Mouse (Mus musculus) Patski (cell line): ENCODE measurements around the gene Acsl5. TPM values are rescaled to one million over a fixed set of nuclear protein-coding genes. Genes with fewer than 3 reads are reported as not detected.

Experiments used
- ATAC-seq: fragments of 100-300 bp; one replicate; pipeline ENCODE4 v1.8.0; 2021
- CTCF ChIA-PET: fragments of 350-600 bp; sonication (Branson Sonifier 250); formaldehyde crosslinking; loops from one replicate; lab custom pipeline; 2022; ENCODE audit warnings: inconsistent platforms; lab: Charles Lee
- POLR2A ChIA-PET: fragments of 350-600 bp; sonication (Branson Sonifier 250); formaldehyde crosslinking; loops from one replicate; lab custom pipeline; 2022; ENCODE audit warnings: antibody characterized with exemption, inconsistent platforms; lab: Charles Lee
- DNase-seq: peaks from one replicate; pipeline ENCODE4 v3.0.0-alpha.2; 2011; ENCODE audit warnings: low read depth, low spot score
- H3K27me3 ChIP-seq: fragments of 371-371 bp; one replicate; pipeline ENCODE4 v1.5.1; 2021
- CTCF ChIP-seq: fragments of 100-300 bp; IDR thresholded peaks from one replicate; pipeline ENCODE4 v1.5.1; 2021
- in situ Hi-C: fragments of 300-500 bp; cut with MboI; formaldehyde crosslinking; loops from 3 replicates; pipeline ENCODE4 v1.11.1; 2018; ENCODE audit warnings: low pct_unique_long_range_greater_than_20kb, mixed read lengths
- polyA plus RNA-seq: library from polyadenylated mRNA; unstranded; gene quantifications from one replicate; pipeline ENCODE4 v1.2.3, GENCODE M21; 2021

Gene Acsl5
- polyA plus RNA-seq, 1 experiment from 2014 or later, result 143 TPM

- ChIA-PET POLR2A (interaction anchor here (0.6 to 0.7 kb wide), 2 partner anchors 16 to 250 kb away, joined by 5 to 10 read pairs; no protein-coding TSS in a partner anchor), CTCF (interaction anchor here (1.2 kb wide), 1 partner anchor 95 kb away, joined by 3 read pairs; no protein-coding TSS in a partner anchor)
- in situ Hi-C loops, result loop anchor here (10.0 to 25.0 kb wide), 2 partner anchors 219 to 1276 kb away; partner anchors contain the start of gene Adra2a
- TF ChIP-seq CTCF, result no peak
- DNase-seq (no peak), ATAC-seq (no peak)
- no peaks in the 10 kb centered on the region for H3K27me3 ChIP-seq
These were observed 61.9 kb downstream of the Acsl5 start for GRCm38 (mm10) chr19:55313649-55314048.

DNA sequence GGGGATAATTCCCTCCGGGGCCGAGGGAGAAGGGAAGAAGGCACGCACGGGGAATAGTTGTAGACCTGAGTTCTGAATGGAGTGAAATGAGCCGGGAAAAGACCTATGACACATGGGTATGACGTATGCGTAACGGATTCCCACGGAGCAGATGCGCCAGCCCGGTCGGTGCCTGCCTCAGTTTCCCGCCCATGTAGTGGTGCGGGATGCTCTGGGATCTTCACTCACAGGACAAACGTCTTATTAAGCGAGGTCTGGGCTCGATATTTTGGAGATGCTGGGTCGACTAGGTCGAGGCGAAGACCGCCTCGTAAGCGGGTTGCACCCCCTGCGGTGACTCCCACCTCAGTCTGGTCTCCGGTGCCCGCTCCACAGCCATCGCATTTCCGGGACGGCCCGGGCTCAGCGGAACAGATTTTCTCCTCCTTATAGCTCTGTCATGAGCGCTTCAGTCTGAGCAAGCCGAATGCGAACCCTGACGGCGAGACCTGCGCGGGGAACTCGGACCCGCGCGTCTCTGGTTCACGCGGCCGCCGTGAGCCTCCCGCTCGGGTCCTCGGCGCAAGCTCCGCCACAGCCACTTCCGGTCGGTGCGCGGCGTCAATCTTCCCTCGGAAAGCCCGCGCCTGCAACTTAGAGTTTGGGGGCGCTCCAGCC lies 63.8 kb downstream of the Acsl5 start, which contains the start of gene Zdhhc6:
Gene Zdhhc6 (minus strand): TSS at position 581 of the 657 bp plus-strand sequence.
- TF ChIP-seq CTCF, result no peak

DNA sequence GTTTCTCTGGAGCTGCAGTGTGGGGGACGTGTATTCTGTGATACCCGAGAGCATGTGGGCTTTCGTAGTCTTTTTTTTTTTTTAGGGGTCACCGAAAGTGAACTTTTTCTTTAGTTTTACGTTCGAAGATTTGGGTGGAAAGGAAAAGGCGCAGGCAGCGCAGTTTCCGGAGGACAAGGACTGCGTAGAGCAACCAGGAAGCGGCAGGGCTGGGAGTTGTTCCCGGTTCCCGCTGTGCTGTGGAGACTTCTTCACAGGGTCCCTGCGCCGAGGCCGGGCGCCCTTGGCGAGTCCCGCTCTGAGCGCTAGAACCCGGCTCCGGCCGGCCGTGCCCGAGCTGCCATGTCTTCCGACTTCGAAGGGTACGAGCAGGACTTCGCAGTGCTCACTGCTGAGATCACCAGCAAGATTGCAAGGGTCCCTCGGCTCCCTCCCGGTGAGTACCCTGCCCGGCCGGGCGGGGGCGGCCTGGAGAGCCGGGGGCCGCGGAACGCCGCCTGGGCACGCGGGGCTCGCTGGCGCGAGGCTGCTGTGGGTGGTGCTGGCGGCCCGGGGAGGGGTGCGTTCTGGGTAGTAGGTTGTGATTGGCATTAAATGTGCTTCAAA lies 64.5 kb downstream of the Acsl5 start, which contains the start of gene Vti1a:
Gene Vti1a (plus strand): TSS at position 187 of the 606 bp plus-strand sequence.
- POLR2A ChIA-PET, result interaction anchor here (0.6 to 1.4 kb wide), 5 partner anchors 9 to 855 kb away, joined by 3 read pairs; no protein-coding TSS in a partner anchor
- CTCF ChIA-PET, result interaction anchor here (0.7 to 1.5 kb wide), 5 partner anchors 9 to 65 kb away, joined by 3 to 8 read pairs (median 3); no protein-coding TSS in a partner anchor
- ATAC-seq, result peak; percentile 85

More for the DNA sequence above, 63.8 kb downstream of the Acsl5 start, which contains the start of gene Zdhhc6:
- in situ Hi-C loops, result loop anchor here (10.0 to 25.0 kb wide), 2 partner anchors 221 to 1278 kb away; partner anchors contain the start of gene Adra2a
- no peak for DNase-seq
- H3K27me3 ChIP-seq, result no peaks in the 10 kb centered on the region
- ChIA-PET POLR2A (interaction anchor here (0.6 to 1.4 kb wide), 3 partner anchors 12 to 855 kb away, joined by 3 read pairs; no protein-coding TSS in a partner anchor), CTCF (interaction anchor here (0.9 to 1.4 kb wide), 3 partner anchors 9 to 13 kb away, joined by 3 to 4 read pairs (median 3); no protein-coding TSS in a partner anchor)
- ATAC-seq, result peak; percentile 70

DNA sequence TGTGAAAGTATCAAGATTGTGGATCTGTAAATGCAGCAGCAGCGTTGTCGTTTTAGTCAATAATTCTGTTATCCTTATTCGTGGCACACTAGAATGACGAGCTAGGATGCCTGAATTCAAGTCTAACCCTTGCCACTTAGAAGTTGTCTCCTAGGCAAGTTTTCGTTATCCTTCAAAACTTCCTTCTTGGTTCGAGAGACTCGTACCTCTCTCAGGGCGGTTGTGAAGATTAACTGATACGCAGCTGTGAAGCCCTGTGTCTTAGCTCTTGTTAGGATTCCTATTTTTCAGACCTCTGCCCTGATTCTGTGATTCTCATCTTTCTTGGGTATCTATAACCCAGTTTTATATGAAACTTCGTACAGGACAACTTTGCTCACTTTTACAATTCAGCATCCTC lies 65.2 kb downstream of the Acsl5 start:
- ChIA-PET POLR2A (interaction anchor here (0.6 to 1.4 kb wide), 4 partner anchors 8 to 111 kb away, joined by 3 to 7 read pairs (median 3); no protein-coding TSS in a partner anchor), CTCF (interaction anchor here (0.7 to 1.5 kb wide), 5 partner anchors 8 to 64 kb away, joined by 3 to 8 read pairs (median 3); no protein-coding TSS in a partner anchor)
- DNase-seq (no peak), ATAC-seq (no peak)
- in situ Hi-C loops, result loop anchor here (10.0 to 25.0 kb wide), 2 partner anchors 222 to 1280 kb away; partner anchors contain the start of gene Adra2a
- no peak for TF ChIP-seq CTCF
- H3K27me3 ChIP-seq, result no peaks in the 10 kb centered on the region

More for the DNA sequence above, 64.5 kb downstream of the Acsl5 start, which contains the start of gene Vti1a:
- no peaks in the 10 kb centered on the region for H3K27me3 ChIP-seq
- peak; percentile 90 for DNase-seq
- TF ChIP-seq CTCF, result peak; percentile 99
- in situ Hi-C loops, result loop anchor here (10.0 to 25.0 kb wide), 2 partner anchors 221 to 1279 kb away; partner anchors contain the start of gene Adra2a

GRCm38 (mm10) chr19:55319036-55319435 lies 67.3 kb downstream of the Acsl5 start:
- no peak for ATAC-seq
- CTCF ChIA-PET, result interaction anchor here (1.3 to 2.9 kb wide), 2 partner anchors 13 to 17 kb away, joined by 5 to 14 read pairs; no protein-coding TSS in a partner anchor
- no peak for TF ChIP-seq CTCF
- H3K27me3 ChIP-seq, result no peaks in the 10 kb centered on the region
- POLR2A ChIA-PET, result no interaction called here
- in situ Hi-C loops, result loop anchor here (10.0 to 25.0 kb wide), 2 partner anchors 224 to 1282 kb away; partner anchors contain the start of gene Adra2a
- DNase-seq, result no peak

GRCm38 (mm10) chr19:55319521-55319920 lies 67.8 kb downstream of the Acsl5 start:
- ATAC-seq (no peak), DNase-seq (no peak)
- in situ Hi-C loops, result loop anchor here (10.0 to 25.0 kb wide), 2 partner anchors 225 to 1282 kb away; partner anchors contain the start of gene Adra2a
- TF ChIP-seq CTCF, result no peak
- ChIA-PET CTCF (interaction anchor here (1.3 to 2.9 kb wide), 2 partner anchors 13 to 16 kb away, joined by 5 to 14 read pairs; no protein-coding TSS in a partner anchor), POLR2A (no interaction called here)
- no peaks in the 10 kb centered on the region for H3K27me3 ChIP-seq

DNA sequence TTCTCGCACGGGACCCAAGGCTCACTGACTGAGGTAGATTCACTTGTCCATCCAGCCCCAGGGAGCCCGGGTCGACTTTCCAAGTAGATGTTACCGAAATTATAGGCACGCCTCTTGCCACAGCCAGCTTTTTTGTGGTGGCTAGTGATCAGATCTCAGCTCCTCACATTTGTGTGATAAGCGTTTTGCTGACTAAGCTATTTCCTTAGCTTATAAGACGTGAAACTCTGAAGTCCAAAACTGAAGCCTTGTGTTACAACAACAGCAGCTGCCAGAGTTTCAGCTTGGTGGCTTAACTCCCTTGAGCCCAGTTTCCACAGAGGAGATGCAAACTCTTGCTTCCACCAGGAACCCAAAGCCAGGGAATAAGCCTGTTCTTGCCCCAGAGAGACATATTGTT lies 70.9 kb downstream of the Acsl5 start:
- no peak for ATAC-seq
- ChIA-PET CTCF (interaction anchor here (1.4 to 1.7 kb wide), 3 partner anchors 10 to 18 kb away, joined by 3 to 11 read pairs (median 3); no protein-coding TSS in a partner anchor), POLR2A (no interaction called here)

DNA sequence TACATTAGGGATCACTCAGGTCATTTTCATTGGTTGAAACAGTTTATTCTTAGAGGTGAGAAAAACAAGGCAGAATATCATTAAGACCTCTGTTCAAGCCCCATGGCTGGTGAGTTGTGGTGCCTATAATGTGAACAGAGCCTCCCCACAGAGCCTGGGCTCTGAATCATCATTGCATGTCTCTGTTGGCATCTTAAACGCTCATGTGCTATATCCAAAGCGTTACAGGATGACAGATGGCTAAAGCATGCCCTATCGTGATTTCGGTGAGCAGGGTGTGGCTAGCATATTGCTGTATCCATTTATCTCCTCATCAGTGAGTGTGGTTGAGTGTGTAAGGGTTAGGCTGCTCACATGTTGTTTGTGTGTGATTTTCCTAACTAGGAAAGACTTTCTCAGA lies 75.8 kb downstream of the Acsl5 start:
- DNase-seq, result no peak
- ChIA-PET POLR2A (interaction anchor here (0.8 kb wide), 1 partner anchor 22 kb away, joined by 3 read pairs; no protein-coding TSS in a partner anchor), CTCF (no interaction called here)
- no peak for TF ChIP-seq CTCF
- no peak for ATAC-seq
- no peaks in the 10 kb centered on the region for H3K27me3 ChIP-seq
- in situ Hi-C loops, result no loop called here

More for the DNA sequence above, 70.9 kb downstream of the Acsl5 start:
- H3K27me3 ChIP-seq, result no peaks in the 10 kb centered on the region
- DNase-seq, result no peak
- in situ Hi-C loops, result loop anchor here (25.0 kb wide), 1 partner anchor 1285 kb away; the partner anchor contains the start of gene Adra2a
- no peak for TF ChIP-seq CTCF

GRCm38 (mm10) chr19:55331776-55332175 lies 80.0 kb downstream of the Acsl5 start:
- POLR2A ChIA-PET, result interaction anchor here (0.7 kb wide), 1 partner anchor 7 kb away, joined by 4 read pairs; no protein-coding TSS in a partner anchor
- CTCF ChIA-PET, result interaction anchor here (0.7 to 4.1 kb wide), 14 partner anchors 7 to 870 kb away, joined by 3 to 19 read pairs (median 7); no protein-coding TSS in a partner anchor
- ATAC-seq (no peak), DNase-seq (no peak)
- H3K27me3 ChIP-seq, result no peaks in the 10 kb centered on the region
- in situ Hi-C loops, result loop anchor here (10.0 kb wide), 1 partner anchor 863 kb away; no protein-coding TSS in a partner anchor
- no peak for TF ChIP-seq CTCF
